Mouse (Mus musculus): ENCODE results near the gene Slc17a8. TPM values are rescaled to one million over a fixed set of nuclear protein-coding genes. Genes with fewer than 3 reads are reported as not detected.
"Not testable (repeated sequence)": the region's sequence is repeated elsewhere in the genome, so short reads cannot be mapped to it uniquely, and the experiment has no call there.

Gene Slc17a8
- polyA plus RNA-seq, 1 experiment from 2014 or later: 0.20 TPM

DNA sequence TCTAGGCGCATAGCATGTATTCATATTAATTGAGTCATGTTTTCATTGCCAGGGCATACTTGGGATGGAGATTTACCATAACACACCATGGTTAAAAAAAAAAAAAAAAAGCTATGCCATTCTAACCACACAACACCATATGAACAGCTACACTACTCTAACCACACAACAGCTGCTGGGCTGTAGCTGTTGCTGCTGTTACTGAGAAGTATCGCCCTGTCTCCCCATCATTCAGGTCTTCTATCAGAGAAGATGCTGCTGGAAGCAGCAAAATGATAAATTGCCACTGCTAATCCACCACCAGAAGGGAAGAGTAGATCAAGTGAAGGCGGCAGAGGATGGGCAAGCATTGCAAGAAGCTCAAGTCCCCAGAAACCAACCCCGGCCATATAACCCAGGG, 42.3 kb downstream of the Slc17a8 start:
- Histone ChIP-seq H3K4me1 (no peaks in the 10 kb centered on the region), H3K4me2 (replicated peaks) (no peak overlapping the region), H3K4me3 (no peak overlapping the region), H3K9me3 (no peaks in the 10 kb centered on the region), H3K27ac (no peak overlapping the region), H3K9ac (no peak overlapping the region), H3K27me3 (replicated peaks) (no peaks in the 10 kb centered on the region), H3K36me3 (no peaks in the 10 kb centered on the region)
- WGBS: 91% methylated on average over 4 of the region's 4 CpGs
- ATAC-seq (ENCODE audit: low FRiP score, low read depth): no peak

DNA sequence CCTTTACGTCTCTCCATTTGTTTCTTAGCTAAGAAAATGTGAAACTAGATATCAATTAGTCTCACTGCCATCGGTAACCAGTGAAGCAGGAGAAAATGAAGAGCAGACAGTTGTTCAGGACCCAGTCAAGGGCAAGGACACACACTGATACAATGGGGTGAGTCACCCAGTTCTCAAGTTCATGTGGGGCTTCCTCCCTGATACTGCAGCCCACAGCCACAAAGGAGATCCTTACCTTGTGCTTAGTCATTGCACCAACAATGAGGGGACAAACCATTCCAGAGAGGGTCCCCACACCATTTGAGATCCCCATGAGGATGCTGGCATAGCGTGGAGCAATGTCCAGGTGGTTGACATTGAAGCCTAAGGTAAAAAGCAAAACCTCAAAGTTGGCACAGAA, 43.4 kb downstream of the Slc17a8 start:
- Histone ChIP-seq H3K4me2 (replicated peaks) (no peak overlapping the region), H3K36me3 (no peaks in the 10 kb centered on the region), H3K4me1 (no peaks in the 10 kb centered on the region), H3K4me3 (no peak overlapping the region), H3K27me3 (replicated peaks) (no peaks in the 10 kb centered on the region), H3K9ac (no peak overlapping the region), H3K9me3 (no peaks in the 10 kb centered on the region), H3K27ac (no peak overlapping the region)
- no peak for ATAC-seq (ENCODE audit: low FRiP score, low read depth)
- WGBS: 83% methylated on average over 3 of the region's 3 CpGs

DNA sequence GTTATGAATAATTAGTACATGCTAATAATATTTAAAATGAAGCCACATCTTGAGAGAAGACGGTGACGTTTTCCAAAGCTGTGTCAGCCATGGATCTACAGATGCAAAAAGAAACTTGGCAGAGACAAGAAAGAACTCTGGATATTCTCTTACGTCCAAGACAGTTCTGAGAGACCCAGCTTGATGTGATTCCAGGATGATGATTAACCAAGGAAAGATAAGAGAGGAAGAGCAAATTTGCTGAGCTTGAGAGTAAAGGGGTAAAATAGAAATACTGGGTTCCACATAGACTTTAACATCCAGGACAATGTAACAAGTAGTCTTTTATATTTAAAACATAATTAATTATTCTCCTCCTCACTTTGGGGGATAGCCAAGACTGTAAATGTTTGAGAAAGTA, 47.6 kb downstream of the Slc17a8 start:
- H3K36me3 ChIP-seq: no peaks in the 10 kb centered on the region
- no peak overlapping the region for H3K4me2 ChIP-seq (replicated peaks)
- no peak overlapping the region for H3K27ac ChIP-seq
- no peak overlapping the region for H3K9ac ChIP-seq
- no peaks in the 10 kb centered on the region for H3K4me1 ChIP-seq
- 89% methylated on average over 3 of the region's 3 CpGs for WGBS
- no peak for ATAC-seq (ENCODE audit: low FRiP score, low read depth)
- no peaks in the 10 kb centered on the region for H3K27me3 ChIP-seq (replicated peaks)
- H3K4me3 ChIP-seq: no peak overlapping the region
- H3K9me3 ChIP-seq: no peaks in the 10 kb centered on the region

DNA sequence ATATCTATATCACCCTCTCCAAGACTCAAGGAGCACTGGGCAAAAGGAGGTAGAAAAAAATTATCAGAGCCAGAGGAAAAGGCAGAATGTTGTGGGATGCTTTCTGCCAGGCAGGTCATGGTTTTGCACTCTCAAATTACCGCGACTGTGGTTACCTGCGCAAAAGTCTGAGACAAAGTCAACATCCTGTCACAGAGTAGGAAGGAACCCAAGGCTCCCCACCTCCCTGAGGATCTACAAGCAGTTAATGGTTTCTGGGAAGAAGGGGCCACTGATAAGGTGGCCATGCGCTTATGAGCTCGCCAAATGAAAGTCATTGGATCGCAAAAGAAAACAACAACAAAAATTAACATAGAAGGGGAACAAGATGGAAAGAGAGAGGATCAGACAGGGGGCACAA, 48.1 kb downstream of the Slc17a8 start:
- Histone ChIP-seq H3K27ac (no peak overlapping the region), H3K4me1 (no peaks in the 10 kb centered on the region), H3K4me2 (replicated peaks) (no peak overlapping the region), H3K9ac (no peak overlapping the region), H3K27me3 (replicated peaks) (no peaks in the 10 kb centered on the region), H3K4me3 (no peak overlapping the region), H3K9me3 (no peaks in the 10 kb centered on the region), H3K36me3 (no peaks in the 10 kb centered on the region)
- WGBS: 92% methylated on average over 6 of the region's 6 CpGs
- no peak for ATAC-seq (ENCODE audit: low FRiP score, low read depth)

DNA sequence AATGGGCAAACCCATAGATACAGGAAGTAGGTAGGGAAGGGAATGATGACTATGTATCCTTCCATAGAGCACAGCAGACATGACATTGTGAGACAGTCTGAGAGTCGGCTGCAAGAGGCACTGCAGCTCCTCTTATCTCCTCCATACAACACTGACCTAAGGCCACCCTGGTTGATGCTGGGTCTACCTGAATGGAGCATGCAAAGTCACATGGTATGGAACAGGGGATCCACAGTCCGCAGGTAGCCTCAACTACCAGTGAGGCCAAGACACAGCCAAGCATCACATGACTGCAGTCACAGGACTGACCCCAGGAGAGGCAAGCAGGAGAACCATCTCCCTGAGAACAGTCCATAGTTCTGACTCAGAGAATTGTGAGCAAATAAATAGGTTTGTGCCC, 53.7 kb downstream of the Slc17a8 start:
- no peak overlapping the region for H3K9ac ChIP-seq
- H3K9me3 ChIP-seq: no peaks in the 10 kb centered on the region
- H3K36me3 ChIP-seq: no peaks in the 10 kb centered on the region
- no peak overlapping the region for H3K27ac ChIP-seq
- no peak overlapping the region for H3K4me3 ChIP-seq
- no peaks in the 10 kb centered on the region for H3K27me3 ChIP-seq (replicated peaks)
- WGBS: 92% methylated on average over 2 of the region's 2 CpGs
- no peak overlapping the region for H3K4me2 ChIP-seq (replicated peaks)
- H3K4me1 ChIP-seq: no peaks in the 10 kb centered on the region
- no peak for ATAC-seq (ENCODE audit: low FRiP score, low read depth)

DNA sequence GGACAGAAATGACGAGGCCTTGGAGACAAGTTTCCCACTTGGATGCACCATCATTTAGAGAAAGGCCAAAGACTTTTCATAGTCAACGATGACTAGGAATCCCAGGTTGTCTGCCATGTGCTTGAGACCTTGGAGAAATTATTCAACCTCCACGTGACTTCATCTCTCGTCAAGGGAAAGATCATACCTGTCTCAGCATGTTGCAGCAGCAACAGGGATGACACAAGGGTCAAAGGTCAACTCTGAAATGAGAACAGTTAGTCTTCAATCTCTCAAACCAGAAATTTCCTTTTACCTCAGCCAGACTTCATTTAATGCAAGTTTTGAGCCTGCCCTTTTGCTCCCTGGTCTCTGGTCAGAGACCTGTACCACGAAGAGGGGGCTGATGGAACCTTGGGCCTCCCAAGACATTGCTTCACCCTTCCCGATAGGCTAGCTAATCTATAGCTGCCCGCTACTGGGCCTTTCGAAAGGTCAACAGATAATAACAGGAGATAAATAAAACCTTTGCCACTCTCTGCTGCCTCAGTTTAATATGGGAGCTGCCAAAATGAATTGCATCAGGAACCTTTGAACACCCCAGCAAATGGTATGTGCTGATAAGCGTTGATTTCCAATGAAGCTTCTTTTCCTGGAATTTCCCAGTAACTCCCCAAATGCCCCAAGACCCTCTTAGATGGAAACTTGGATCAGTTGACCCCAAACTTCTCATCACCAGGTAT, 55.6 kb downstream of the Slc17a8 start:
- Histone ChIP-seq H3K9me3 (no peaks in the 10 kb centered on the region), H3K36me3 (no peaks in the 10 kb centered on the region), H3K4me1 (no peaks in the 10 kb centered on the region), H3K4me3 (no peak overlapping the region), H3K27me3 (replicated peaks) (no peaks in the 10 kb centered on the region), H3K27ac (no peak overlapping the region), H3K4me2 (replicated peaks) (no peak overlapping the region), H3K9ac (no peak overlapping the region)
- 88% methylated on average over 9 of the region's 9 CpGs for WGBS
- ATAC-seq (ENCODE audit: low FRiP score, low read depth): no peak

DNA sequence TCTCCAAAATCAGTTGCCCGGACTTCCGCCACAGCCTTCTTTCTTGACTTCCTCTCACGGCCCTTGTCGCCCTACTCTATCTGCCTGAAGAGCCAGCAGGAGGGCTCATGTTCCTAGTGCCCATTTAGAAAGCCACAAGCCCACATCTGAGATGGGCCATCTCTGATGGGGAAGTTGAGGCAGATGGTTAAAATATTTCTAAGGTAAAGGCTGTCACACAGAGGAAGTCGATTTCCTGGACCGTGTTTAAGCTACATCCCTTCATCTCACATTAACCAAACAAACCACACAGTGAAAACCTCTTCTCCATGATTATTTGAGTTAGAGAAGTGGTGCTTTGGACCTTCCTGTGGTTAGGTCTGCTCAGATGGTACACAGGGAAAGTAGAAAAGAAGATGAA, 58.9 kb downstream of the Slc17a8 start:
- Histone ChIP-seq H3K4me3 (no peak overlapping the region), H3K4me1 (no peaks in the 10 kb centered on the region), H3K27me3 (replicated peaks) (no peaks in the 10 kb centered on the region), H3K9me3 (no peaks in the 10 kb centered on the region), H3K27ac (no peak overlapping the region), H3K9ac (no peak overlapping the region), H3K4me2 (replicated peaks) (no peak overlapping the region), H3K36me3 (no peaks in the 10 kb centered on the region)
- 93% methylated on average over 6 of the region's 6 CpGs for WGBS
- ATAC-seq (ENCODE audit: low FRiP score, low read depth): no peak

DNA sequence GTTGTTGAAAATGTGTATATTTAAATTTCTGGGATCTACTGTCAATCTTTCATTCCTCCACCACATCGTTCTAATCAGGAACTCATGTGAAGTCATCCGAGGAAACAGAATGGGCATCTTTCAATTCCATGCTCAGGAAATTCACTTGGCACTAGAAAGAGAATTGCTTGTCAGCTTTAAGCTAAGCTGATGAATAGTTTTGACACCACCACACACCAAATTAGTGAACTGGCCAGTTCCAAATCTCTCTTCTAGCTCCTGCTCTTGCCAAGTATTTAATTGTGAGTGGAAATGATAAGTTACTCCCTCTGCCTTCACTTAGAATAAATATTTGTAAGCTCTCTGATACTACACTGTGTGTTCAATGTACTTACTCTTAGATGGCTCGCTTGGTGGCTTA, 61.7 kb downstream of the Slc17a8 start:
- WGBS: 80% methylated on average over 3 of the region's 3 CpGs
- Histone ChIP-seq H3K9me3 (no peaks in the 10 kb centered on the region), H3K4me2 (replicated peaks) (no peak overlapping the region), H3K27ac (no peak overlapping the region), H3K36me3 (no peaks in the 10 kb centered on the region), H3K4me1 (no peaks in the 10 kb centered on the region), H3K27me3 (replicated peaks) (no peaks in the 10 kb centered on the region), H3K9ac (no peak overlapping the region), H3K4me3 (no peak overlapping the region)
- ATAC-seq (ENCODE audit: low FRiP score, low read depth): no peak

DNA sequence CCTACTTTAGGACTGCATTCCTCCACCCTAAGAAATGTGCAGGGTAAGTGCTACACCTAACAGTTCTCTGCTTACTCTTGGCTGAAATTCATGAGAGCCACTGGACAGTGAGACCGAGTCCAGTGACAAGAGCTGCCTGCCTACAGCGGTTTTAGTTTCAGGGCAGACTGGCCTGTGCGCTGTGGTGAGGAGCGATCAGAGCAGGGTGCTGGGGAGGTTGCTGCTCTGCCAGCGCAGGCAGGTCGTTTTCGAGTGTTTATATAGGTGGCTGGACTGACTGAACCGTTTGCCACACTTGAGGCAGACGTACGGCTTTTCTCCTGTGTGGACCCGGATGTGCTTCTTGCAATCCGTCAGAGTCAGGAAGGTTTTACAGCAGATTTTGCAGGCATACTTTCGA, 66.2 kb downstream of the Slc17a8 start:
- not testable (repeated sequence) for ATAC-seq (ENCODE audit: low FRiP score, low read depth); H3K36me3 ChIP-seq; H3K9me3 ChIP-seq; H3K4me3 ChIP-seq; H3K9ac ChIP-seq; H3K4me1 ChIP-seq; H3K27ac ChIP-seq; H3K27me3 ChIP-seq (replicated peaks); H3K4me2 ChIP-seq (replicated peaks)
- WGBS: 83% methylated on average over 13 of the region's 13 CpGs

DNA sequence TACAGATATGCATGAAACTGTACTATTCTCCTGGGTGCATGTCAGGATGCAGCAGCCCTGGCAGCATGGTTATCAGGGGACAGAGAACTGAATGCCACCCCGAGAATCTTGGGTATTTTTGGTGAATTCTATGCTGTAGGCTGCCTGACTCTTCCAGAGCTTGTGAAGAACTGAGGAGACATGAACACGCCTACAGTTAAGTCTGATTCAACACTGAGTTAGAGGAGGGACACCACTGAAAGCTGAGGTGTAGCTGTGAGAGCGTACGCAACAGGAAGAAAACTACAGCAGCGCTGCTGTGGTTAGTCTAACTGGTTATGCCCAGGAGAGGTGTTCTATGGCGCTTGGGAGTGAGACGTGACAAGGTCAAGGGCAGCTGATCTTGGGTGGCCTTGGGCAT, 67.2 kb downstream of the Slc17a8 start:
- not testable (repeated sequence) for H3K4me3 ChIP-seq; H3K9me3 ChIP-seq; H3K36me3 ChIP-seq; H3K9ac ChIP-seq; H3K27me3 ChIP-seq (replicated peaks); H3K4me1 ChIP-seq; H3K4me2 ChIP-seq (replicated peaks); H3K27ac ChIP-seq; ATAC-seq (ENCODE audit: low FRiP score, low read depth)
- 96% methylated on average over 7 of the region's 7 CpGs for WGBS

DNA sequence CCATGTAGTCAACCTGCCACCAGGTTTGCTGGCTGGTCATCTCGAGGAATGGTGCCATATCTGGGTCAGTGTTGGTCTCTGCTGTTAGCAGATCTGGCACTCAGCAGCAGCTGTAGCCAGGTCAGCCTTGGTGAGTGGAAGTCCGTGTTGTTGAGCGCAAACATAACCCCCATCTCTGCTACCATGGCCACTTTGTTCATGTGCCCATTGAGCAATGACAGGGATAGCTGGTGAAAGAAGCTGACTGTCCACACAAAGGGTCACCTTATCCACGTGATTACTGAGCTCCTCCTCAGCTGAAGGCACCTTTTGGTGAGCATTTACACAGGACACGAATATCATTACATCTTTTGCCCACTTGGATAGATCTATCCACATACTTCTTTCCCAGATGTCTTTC, 68.0 kb downstream of the Slc17a8 start:
- no peak overlapping the region for H3K9ac ChIP-seq
- no peaks in the 10 kb centered on the region for H3K4me1 ChIP-seq
- H3K36me3 ChIP-seq: no peaks in the 10 kb centered on the region
- no peak overlapping the region for H3K4me3 ChIP-seq
- no peaks in the 10 kb centered on the region for H3K9me3 ChIP-seq
- no peaks in the 10 kb centered on the region for H3K27me3 ChIP-seq (replicated peaks)
- no peak for ATAC-seq (ENCODE audit: low FRiP score, low read depth)
- no peak overlapping the region for H3K4me2 ChIP-seq (replicated peaks)
- 83% methylated on average over 5 of the region's 5 CpGs for WGBS
- H3K27ac ChIP-seq: no peak overlapping the region

DNA sequence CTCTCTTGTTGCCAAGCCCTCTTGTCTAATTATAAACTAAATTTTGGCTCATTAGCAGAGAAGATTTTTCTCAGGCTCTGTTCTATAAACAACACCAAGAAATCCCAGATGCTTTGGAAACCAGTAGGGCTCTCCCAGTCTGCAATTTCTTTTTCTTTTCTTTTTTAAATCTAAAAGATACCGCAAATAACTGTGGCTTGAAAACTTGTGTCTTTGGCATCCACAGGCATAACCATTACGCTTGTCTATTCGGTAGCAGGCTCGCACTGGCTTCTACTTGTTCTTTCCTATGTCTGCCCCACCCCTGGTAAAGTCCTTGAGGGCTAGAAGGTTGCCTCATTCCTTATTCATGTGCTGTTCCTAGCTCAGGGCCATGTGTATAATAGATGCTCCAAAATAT, 69.4 kb downstream of the Slc17a8 start:
- Histone ChIP-seq H3K4me2 (replicated peaks) (no peak overlapping the region), H3K27ac (no peak overlapping the region), H3K27me3 (replicated peaks) (no peaks in the 10 kb centered on the region), H3K9ac (no peak overlapping the region), H3K4me1 (no peaks in the 10 kb centered on the region), H3K9me3 (no peaks in the 10 kb centered on the region), H3K36me3 (no peaks in the 10 kb centered on the region), H3K4me3 (no peak overlapping the region)
- no peak for ATAC-seq (ENCODE audit: low FRiP score, low read depth)
- WGBS: 90% methylated on average over 4 of the region's 4 CpGs

DNA sequence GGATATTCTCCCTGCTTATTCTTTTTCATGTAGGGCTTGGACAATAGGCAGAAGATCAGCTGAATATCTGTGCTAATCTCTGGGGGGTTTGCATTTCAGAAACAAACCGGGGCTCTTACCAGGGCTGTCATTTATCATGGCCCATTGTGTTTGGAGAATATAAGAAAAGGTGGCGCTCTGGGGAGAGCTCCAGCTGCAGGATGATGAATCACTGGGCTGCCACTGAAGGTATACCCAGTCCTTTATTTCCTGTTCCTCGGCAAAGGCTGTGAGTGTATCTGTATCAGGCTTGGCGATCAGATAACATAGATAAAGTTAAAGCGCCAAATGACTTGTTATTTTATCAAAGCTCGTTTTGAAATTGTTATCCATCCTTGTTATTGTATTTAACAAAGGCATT, 73.0 kb downstream of the Slc17a8 start:
- H3K27me3 ChIP-seq (replicated peaks): no peaks in the 10 kb centered on the region
- no peaks in the 10 kb centered on the region for H3K36me3 ChIP-seq
- no peak overlapping the region for H3K27ac ChIP-seq
- no peaks in the 10 kb centered on the region for H3K9me3 ChIP-seq
- H3K4me3 ChIP-seq: no peak overlapping the region
- no peak overlapping the region for H3K9ac ChIP-seq
- H3K4me2 ChIP-seq (replicated peaks): no peak overlapping the region
- peak; percentile 71; the same call in 1 of the 2 replicates for ATAC-seq (ENCODE audit: low FRiP score, low read depth)
- no peaks in the 10 kb centered on the region for H3K4me1 ChIP-seq
- WGBS: 47% methylated on average over 6 of the region's 6 CpGs

All from neural tube, embryonic 12.5 days (tissue).